Mouse (Mus musculus): ENCODE measurements around the gene Lcn8.
"Not testable (repeated sequence)": the region's sequence is repeated elsewhere in the genome, so short reads cannot be mapped to it uniquely, and the experiment has no call there.

Lcn8 gene

GRCm38 (mm10) chr2:25664125-25664524, 11.2 kb downstream of the Lcn8 start:
- DNase-seq (ENCODE audit: inconsistent age in 2 of 2, low spot score in 1 of 2) = no peak

- no peak for DNase-seq (ENCODE audit: inconsistent age in 2 of 2, low spot score in 1 of 2)
These were observed 13.6 kb downstream of the Lcn8 start for GRCm38 (mm10) chr2:25666516-25666915.

GRCm38 (mm10) chr2:25676486-25676885, 23.6 kb downstream of the Lcn8 start, which contains the start of gene Lcn6:
Gene Lcn6, plus strand, starts transcription at chr2:25676786.
- no peak for DNase-seq (ENCODE audit: inconsistent age in 2 of 2, low spot score in 1 of 2)

GRCm38 (mm10) chr2:25679559-25679958, 26.6 kb downstream of the Lcn8 start:
- DNase-seq (ENCODE audit: inconsistent age in 2 of 2, low spot score in 1 of 2) = no peak

- no peak for DNase-seq (ENCODE audit: inconsistent age in 2 of 2, low spot score in 1 of 2)
These were observed 29.5 kb downstream of the Lcn8 start, which contains the start of gene Lcn10 for GRCm38 (mm10) chr2:25682426-25682825. Gene Lcn10, plus strand, starts transcription at chr2:25682726.

GRCm38 (mm10) chr2:25686941-25687340, 34.0 kb downstream of the Lcn8 start:
- DNase-seq (ENCODE audit: inconsistent age in 2 of 2, low spot score in 1 of 2) = no peak

- peak; percentile 69 to 92 for DNase-seq (ENCODE audit: inconsistent age in 2 of 2, low spot score in 1 of 2)
These were observed 41.7 kb downstream of the Lcn8 start for GRCm38 (mm10) chr2:25694605-25695004.

GRCm38 (mm10) chr2:25696951-25697350, 44.0 kb downstream of the Lcn8 start:
- peak; percentile 53 to 85 for DNase-seq (ENCODE audit: inconsistent age in 2 of 2, low spot score in 1 of 2)

- DNase-seq (ENCODE audit: inconsistent age in 2 of 2, low spot score in 1 of 2) = peak in 1 of 2 experiments; percentile 19
These were observed 45.8 kb downstream of the Lcn8 start for GRCm38 (mm10) chr2:25698696-25699095.

GRCm38 (mm10) chr2:25699743-25700142, 46.8 kb downstream of the Lcn8 start, which contains the start of gene Obp2a:
Gene Obp2a, plus strand, starts transcription at chr2:25700043.
- not testable (repeated sequence) for DNase-seq (ENCODE audit: inconsistent age in 2 of 2, low spot score in 1 of 2)

GRCm38 (mm10) chr2:25701001-25701400, 48.1 kb downstream of the Lcn8 start:
- DNase-seq (ENCODE audit: inconsistent age in 2 of 2, low spot score in 1 of 2) = no peak

- peak in 1 of 2 experiments; percentile 69 for DNase-seq (ENCODE audit: inconsistent age in 2 of 2, low spot score in 1 of 2)
These were observed 50.8 kb downstream of the Lcn8 start for GRCm38 (mm10) chr2:25703706-25704105.

All from adrenal gland, adult (tissue).